Mouse (Mus musculus): ENCODE measurements around the gene Bcr. TPM values are rescaled to one million over a fixed set of nuclear protein-coding genes. Genes with fewer than 3 reads are reported as not detected.

The Bcr gene
- polyA plus RNA-seq, 1 experiment from 2014 or later: 11.2 TPM

GRCm38 (mm10) chr10:75224154-75224553 is 163.8 kb downstream of the Bcr start:
- no peak overlapping the region for H3K9ac ChIP-seq (ENCODE audit: low read length)
- H3K36me3 ChIP-seq (ENCODE audit: control insufficient read depth, insufficient read depth, low read length): no peaks in the 10 kb centered on the region
- H3K27ac ChIP-seq (ENCODE audit: low read length): no peak overlapping the region; the same call in 1 of the 2 replicates
- no peak for ATAC-seq (ENCODE audit: low read depth)
- H3K4me2 ChIP-seq (ENCODE audit: low read depth, low read length): no peak overlapping the region
- no peaks in the 10 kb centered on the region for H3K27me3 ChIP-seq (ENCODE audit: control insufficient read depth, insufficient read depth, low read depth, low read length)
- H3K9me3 ChIP-seq (ENCODE audit: control insufficient read depth, low read length): no peaks in the 10 kb centered on the region
- H3K4me3 ChIP-seq (ENCODE audit: low read length): no peak overlapping the region
- 53% methylated on average over 3 of the region's 3 CpGs for WGBS
- peaks cover 26% of the 10 kb centered on the region for H3K4me1 ChIP-seq (replicated peaks; ENCODE audit: control insufficient read depth, insufficient read depth, low read length)

- Histone ChIP-seq H3K27ac (ENCODE audit: low read length) (no peak overlapping the region), H3K9ac (ENCODE audit: low read length) (no peak overlapping the region), H3K36me3 (ENCODE audit: control insufficient read depth, insufficient read depth, low read length) (no peaks in the 10 kb centered on the region), H3K4me2 (ENCODE audit: low read depth, low read length) (no peak overlapping the region), H3K9me3 (ENCODE audit: control insufficient read depth, low read length) (no peaks in the 10 kb centered on the region), H3K4me3 (ENCODE audit: low read length) (no peak overlapping the region), H3K4me1 (replicated peaks; ENCODE audit: control insufficient read depth, insufficient read depth, low read length) (peaks cover 26% of the 10 kb centered on the region), H3K27me3 (ENCODE audit: control insufficient read depth, insufficient read depth, low read depth, low read length) (no peaks in the 10 kb centered on the region)
- no CpG with 5 or more reads among the region's 2 CpGs for WGBS
- ATAC-seq (ENCODE audit: low read depth): no peak
Measured at GRCm38 (mm10) chr10:75224630-75225029, 164.2 kb downstream of the Bcr start.

GRCm38 (mm10) chr10:75227381-75227780 is 167.0 kb downstream of the Bcr start:
- Histone ChIP-seq H3K36me3 (ENCODE audit: control insufficient read depth, insufficient read depth, low read length) (peaks cover 9% of the 10 kb centered on the region), H3K4me1 (replicated peaks; ENCODE audit: control insufficient read depth, insufficient read depth, low read length) (peaks cover 16% of the 10 kb centered on the region), H3K27ac (ENCODE audit: low read length) (no peak overlapping the region), H3K4me3 (ENCODE audit: low read length) (no peak overlapping the region), H3K9me3 (ENCODE audit: control insufficient read depth, low read length) (no peaks in the 10 kb centered on the region), H3K27me3 (ENCODE audit: control insufficient read depth, insufficient read depth, low read depth, low read length) (no peaks in the 10 kb centered on the region), H3K9ac (ENCODE audit: low read length) (no peak overlapping the region), H3K4me2 (ENCODE audit: low read depth, low read length) (no peak overlapping the region)
- WGBS: 88% methylated on average over 3 of the region's 3 CpGs
- ATAC-seq (ENCODE audit: low read depth): no peak

- H3K9me3 ChIP-seq (ENCODE audit: control insufficient read depth, low read length): no peaks in the 10 kb centered on the region
- no peak overlapping the region for H3K27ac ChIP-seq (ENCODE audit: low read length)
- 0 out of 2 replicates have a peak, but pooled peaks cover 5% of the 10 kb centered on the region for H3K4me1 ChIP-seq (replicated peaks; ENCODE audit: control insufficient read depth, insufficient read depth, low read length)
- H3K27me3 ChIP-seq (ENCODE audit: control insufficient read depth, insufficient read depth, low read depth, low read length): no peaks in the 10 kb centered on the region
- H3K4me2 ChIP-seq (ENCODE audit: low read depth, low read length): no peak overlapping the region
- H3K4me3 ChIP-seq (ENCODE audit: low read length): no peak overlapping the region
- no peak overlapping the region for H3K9ac ChIP-seq (ENCODE audit: low read length)
- WGBS: 58% methylated on average over 4 of the region's 4 CpGs
- H3K36me3 ChIP-seq (ENCODE audit: control insufficient read depth, insufficient read depth, low read length): peaks cover 13% of the 10 kb centered on the region
- no peak for ATAC-seq (ENCODE audit: low read depth)
Measured at GRCm38 (mm10) chr10:75230572-75230971, 170.2 kb downstream of the Bcr start.

GRCm38 (mm10) chr10:75231876-75232275 is 171.5 kb downstream of the Bcr start:
- Histone ChIP-seq H3K9me3 (ENCODE audit: control insufficient read depth, low read length) (no peaks in the 10 kb centered on the region), H3K27ac (ENCODE audit: low read length) (no peak overlapping the region), H3K27me3 (ENCODE audit: control insufficient read depth, insufficient read depth, low read depth, low read length) (no peaks in the 10 kb centered on the region), H3K4me2 (ENCODE audit: low read depth, low read length) (no peak overlapping the region), H3K36me3 (ENCODE audit: control insufficient read depth, insufficient read depth, low read length) (peaks cover 13% of the 10 kb centered on the region), H3K4me1 (replicated peaks; ENCODE audit: control insufficient read depth, insufficient read depth, low read length) (0 out of 2 replicates have a peak, but pooled peaks cover 5% of the 10 kb centered on the region), H3K4me3 (ENCODE audit: low read length) (no peak overlapping the region), H3K9ac (ENCODE audit: low read length) (no peak overlapping the region)
- WGBS: 92% methylated on average over 1 of the region's 1 CpGs
- ATAC-seq (ENCODE audit: low read depth): no peak

GRCm38 (mm10) chr10:75232612-75233155 is 172.3 kb downstream of the Bcr start:
- ATAC-seq (ENCODE audit: low read depth): no peak
- Histone ChIP-seq H3K4me3 (ENCODE audit: low read length) (no peak overlapping the region), H3K27me3 (ENCODE audit: control insufficient read depth, insufficient read depth, low read depth, low read length) (no peaks in the 10 kb centered on the region), H3K4me1 (replicated peaks; ENCODE audit: control insufficient read depth, insufficient read depth, low read length) (0 out of 2 replicates have a peak, but pooled peaks cover 5% of the 10 kb centered on the region), H3K36me3 (ENCODE audit: control insufficient read depth, insufficient read depth, low read length) (peaks cover 13% of the 10 kb centered on the region), H3K4me2 (ENCODE audit: low read depth, low read length) (no peak overlapping the region), H3K27ac (ENCODE audit: low read length) (no peak overlapping the region), H3K9me3 (ENCODE audit: control insufficient read depth, low read length) (no peaks in the 10 kb centered on the region), H3K9ac (ENCODE audit: low read length) (no peak overlapping the region)
- 92% methylated on average over 4 of the region's 4 CpGs for WGBS

GRCm38 (mm10) chr10:75233489-75233888 is 173.1 kb downstream of the Bcr start:
- 58% methylated on average over 2 of the region's 2 CpGs for whole genome bisulfite sequencing
- peaks cover 13% of the 10 kb centered on the region for H3K36me3 ChIP-seq (ENCODE audit: control insufficient read depth, insufficient read depth, low read length)
- H3K27ac ChIP-seq (ENCODE audit: low read length): no peak overlapping the region
- H3K4me3 ChIP-seq (ENCODE audit: low read length): no peak overlapping the region
- no peaks in the 10 kb centered on the region for H3K27me3 ChIP-seq (ENCODE audit: control insufficient read depth, insufficient read depth, low read depth, low read length)
- ATAC-seq (ENCODE audit: low read depth): 0 out of 2 replicates have a peak, but pooled peaks have one; percentile 71
- H3K4me1 ChIP-seq (replicated peaks; ENCODE audit: control insufficient read depth, insufficient read depth, low read length): 0 out of 2 replicates have a peak, but pooled peaks cover 5% of the 10 kb centered on the region
- no peak overlapping the region for H3K9ac ChIP-seq (ENCODE audit: low read length)
- H3K4me2 ChIP-seq (ENCODE audit: low read depth, low read length): no peak overlapping the region
- H3K9me3 ChIP-seq (ENCODE audit: control insufficient read depth, low read length): no peaks in the 10 kb centered on the region

Other genes starting within 250 kb of the Bcr start
- gene Gnaz, start 93.4 kb upstream of the Bcr start, polyA plus RNA-seq (2015; fragmentation: Nextera tagmentation; extraction: Ambion mirVana): 1.9 and 2.1 TPM in 2 replicates
- gene Rsph14, start 28.0 kb upstream of the Bcr start, polyA plus RNA-seq (2015; fragmentation: Nextera tagmentation; extraction: Ambion mirVana): 3.3 and 5.0 TPM in 2 replicates
- 12.9 and 13.2 TPM in 2 replicates for gene Rab36, start 23.5 kb upstream of the Bcr start, polyA plus RNA-seq (2015; fragmentation: Nextera tagmentation; extraction: Ambion mirVana)
- 48.2 and 49.0 TPM in 2 replicates for gene Specc1l, start 151.5 kb downstream of the Bcr start, polyA plus RNA-seq (2015; fragmentation: Nextera tagmentation; extraction: Ambion mirVana)

Measured in lung, embryonic 16.5 days (tissue).